Mouse (Mus musculus) stomach, embryonic 16.5 days (tissue): ENCODE results near the gene 3100002H09Rik. TPM values are rescaled to one million over a fixed set of nuclear protein-coding genes. Genes with fewer than 3 reads are reported as not detected.
A peak's percentile ranks its signal among the peaks of the same experiment; 100 is the strongest.

ENCODE experiments used
- ATAC-seq: fragments of 200-750 bp; cut with Nextera tagmentation; 2 replicates; pipeline ENCODE4 v1.8.0; 2017; ENCODE audit warnings: moderate number of reproducible peaks, moderate TSS enrichment; ENCODE audit not compliant: insufficient read depth, low FRiP score
- H3K27ac ChIP-seq: fragments of 300-500 bp; sonication (generic); 2 replicates; pipeline ENCODE4 v1.5.1; 2014; ENCODE audit warnings: low read length
- H3K27me3 ChIP-seq: fragments of 300-500 bp; sonication (generic); 2 replicates; pipeline ENCODE4 v1.6.1; 2014; ENCODE audit warnings: low read length, control low read depth, mixed read lengths; ENCODE audit not compliant: control insufficient read depth, insufficient read depth
- H3K36me3 ChIP-seq: fragments of 300-500 bp; sonication (generic); 2 replicates; pipeline ENCODE4 v1.6.1; 2014; ENCODE audit warnings: low read length; ENCODE audit not compliant: control insufficient read depth, insufficient read depth
- H3K4me1 ChIP-seq: fragments of 300-500 bp; sonication (generic); 2 replicates; pipeline ENCODE4 v1.6.1; 2014; ENCODE audit warnings: low read length, control low read depth, mixed read lengths; ENCODE audit not compliant: control insufficient read depth, insufficient read depth
- H3K4me2 ChIP-seq: fragments of 300-500 bp; sonication (generic); 2 replicates; pipeline ENCODE4 v1.6.1; 2014; ENCODE audit warnings: low read depth, low read length, mixed read lengths
- H3K4me3 ChIP-seq: fragments of 300-500 bp; sonication (generic); replicated peaks from 2 replicates; pipeline ENCODE4 v1.5.1; 2014; ENCODE audit warnings: mild to moderate bottlenecking, low read length
- H3K9ac ChIP-seq: fragments of 300-500 bp; sonication (generic); 2 replicates; pipeline ENCODE4 v1.6.1; 2014; ENCODE audit warnings: low read length
- H3K9me3 ChIP-seq: fragments of 300-500 bp; sonication (generic); replicated peaks from 2 replicates; pipeline ENCODE4 v1.6.1; 2016; ENCODE audit warnings: low read length, control low read depth; ENCODE audit not compliant: control insufficient read depth
- WGBS: fragments of 180-500 bp; shearing (Covaris S2); extraction: QIAGEN DNeasy Blood & Tissue Kit; methylation state at CpG from one replicate; pipeline ENCODE4 v1.1.7; 2014; 5-methylcytosine and 5-hydroxymethylcytosine counted together
- polyA plus RNA-seq: library from polyadenylated mRNA; unstranded; fragments of >200 nt; fragmentation: Nextera tagmentation; extraction: Ambion mirVana; gene quantifications from 2 replicates; pipeline ENCODE4 v1.2.1, GENCODE M21; 2015

3100002H09Rik gene
- polyA plus RNA-seq, 1 experiment from 2014 or later = not detected

DNA sequence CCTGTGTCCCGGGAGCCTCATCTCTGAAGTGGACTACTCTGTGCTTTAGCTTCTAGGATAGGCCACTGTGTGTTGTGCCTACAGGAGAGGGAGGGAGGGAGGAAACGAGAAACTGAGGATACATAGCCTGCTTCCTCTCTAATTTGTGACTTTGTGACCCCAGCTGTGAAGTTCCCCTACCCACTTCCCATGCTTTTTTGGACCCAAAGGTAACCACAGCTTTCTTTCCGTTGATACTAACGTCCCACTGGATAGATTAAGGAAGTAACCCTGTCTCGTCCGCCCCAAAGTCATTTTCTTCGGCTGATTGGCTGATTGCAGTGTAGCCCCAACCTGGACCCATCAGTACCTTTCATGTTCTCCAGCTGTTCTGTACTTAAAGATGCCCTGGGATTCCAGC is 29.9 kb downstream of the 3100002H09Rik start:
- Histone ChIP-seq H3K27ac (no peak overlapping the region), H3K27me3 (peaks cover 17% of the 10 kb centered on the region), H3K9ac (no peak overlapping the region), H3K4me3 (no peak overlapping the region), H3K4me2 (no peak overlapping the region), H3K4me1 (peaks cover 4% of the 10 kb centered on the region; the same call in 1 of the 2 replicates), H3K9me3 (0 out of 2 replicates have a peak, but pooled peaks cover 2% of the 10 kb centered on the region), H3K36me3 (no peaks in the 10 kb centered on the region)
- no peak for ATAC-seq
- WGBS = 77% methylated on average over 7 of the region's 7 CpGs

DNA sequence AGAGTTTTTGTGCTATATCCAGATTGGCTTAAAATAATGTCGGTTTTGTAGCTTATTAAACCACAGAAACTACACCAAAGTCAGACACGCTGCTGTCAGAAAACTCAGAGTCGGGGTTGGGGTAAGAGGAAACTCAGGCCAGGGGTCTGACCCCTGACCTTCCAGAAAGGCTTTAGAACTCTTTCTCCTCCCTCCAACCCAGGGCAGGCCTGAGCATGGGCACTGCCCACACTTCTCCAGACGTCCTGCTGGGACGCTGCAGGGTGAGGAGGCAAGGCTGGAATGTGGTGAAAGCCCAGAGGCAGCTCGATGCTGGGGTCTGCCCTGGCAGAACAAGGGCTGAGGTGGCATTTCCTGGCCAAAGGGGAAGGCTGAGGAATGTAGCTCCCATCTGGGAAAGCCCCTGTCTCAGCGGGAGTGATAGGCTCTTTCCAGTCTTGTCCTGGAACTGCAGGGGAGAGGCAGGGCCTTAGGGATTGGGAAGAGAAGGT is 34.6 kb downstream of the 3100002H09Rik start:
- Histone ChIP-seq H3K9me3 (0 out of 2 replicates have a peak, but pooled peaks cover 2% of the 10 kb centered on the region), H3K4me1 (peaks cover 5% of the 10 kb centered on the region; the same call in 1 of the 2 replicates), H3K36me3 (no peaks in the 10 kb centered on the region), H3K4me3 (peak overlapping the region; percentile 45), H3K27ac (no peak overlapping the region), H3K4me2 (peak overlapping the region; percentile 76), H3K27me3 (peaks cover 35% of the 10 kb centered on the region), H3K9ac (no peak overlapping the region)
- 13% methylated on average over 7 of the region's 7 CpGs for WGBS
- ATAC-seq = no peak

DNA sequence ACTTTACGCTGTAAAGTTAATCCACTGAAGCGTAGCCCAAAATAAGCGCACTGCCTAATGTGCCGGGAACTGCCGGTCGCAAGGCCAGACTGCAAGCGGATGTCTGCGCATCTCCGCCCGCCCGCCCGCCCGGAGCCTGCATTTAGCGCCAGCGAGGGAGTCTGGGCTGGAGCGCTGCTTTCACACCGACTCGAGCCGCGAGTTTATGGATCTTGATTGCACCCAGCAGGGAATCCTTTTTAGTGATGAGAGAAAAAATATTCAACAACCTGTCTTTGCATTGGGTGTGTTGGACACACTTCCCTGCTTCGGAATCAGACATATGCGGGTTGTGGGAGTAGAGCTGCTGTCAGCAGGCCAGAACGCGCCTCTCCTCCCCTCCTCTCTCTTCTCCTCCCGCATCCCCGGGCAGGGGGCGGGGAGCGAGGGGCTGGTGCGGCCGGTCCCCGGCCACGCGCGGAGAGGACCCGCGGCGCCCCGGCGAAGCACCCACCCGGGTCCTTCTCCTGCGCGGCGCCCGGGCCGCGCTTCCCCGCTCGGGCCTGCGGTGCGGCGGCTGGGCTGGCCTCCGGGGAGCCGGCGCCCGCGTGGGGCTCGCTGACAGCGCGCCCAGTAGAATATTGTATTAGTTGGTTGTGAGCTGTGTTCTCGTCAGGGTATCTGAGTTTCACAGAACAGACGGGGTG is 35.2 kb downstream of the 3100002H09Rik start:
- Histone ChIP-seq H3K4me1 (peaks cover 5% of the 10 kb centered on the region; the same call in 1 of the 2 replicates), H3K36me3 (no peaks in the 10 kb centered on the region), H3K9ac (peak overlapping the region; percentile 65), H3K9me3 (0 out of 2 replicates have a peak, but pooled peaks cover 2% of the 10 kb centered on the region), H3K4me2 (peak overlapping the region; percentile 76), H3K27me3 (peaks cover 35% of the 10 kb centered on the region), H3K27ac (no peak overlapping the region), H3K4me3 (peak overlapping the region; percentile 45)
- ATAC-seq = no peak
- WGBS = under 1% methylated on average over 61 of the region's 61 CpGs

DNA sequence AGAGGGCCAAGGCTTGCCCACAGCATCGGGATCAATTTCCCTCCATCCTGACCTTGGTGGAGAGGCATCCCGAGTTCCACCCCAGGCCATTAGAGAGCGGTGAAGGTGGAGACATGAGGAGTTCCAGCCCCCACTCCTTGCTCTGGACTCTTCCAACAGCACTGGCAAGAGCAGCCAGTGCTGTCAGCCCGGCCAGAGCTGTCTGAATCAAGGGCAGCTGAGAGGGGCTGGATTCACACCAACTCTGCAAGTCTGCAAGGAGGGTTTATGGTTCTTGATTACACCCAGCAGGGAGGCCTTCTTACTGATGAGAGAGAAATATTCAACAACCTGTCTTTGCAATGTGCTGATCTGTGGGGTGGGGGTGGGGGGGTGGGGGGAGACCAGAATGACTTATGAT is 37.0 kb downstream of the 3100002H09Rik start:
- Histone ChIP-seq H3K9ac (no peak overlapping the region), H3K36me3 (no peaks in the 10 kb centered on the region), H3K4me3 (no peak overlapping the region), H3K4me2 (no peak overlapping the region), H3K4me1 (peaks cover 5% of the 10 kb centered on the region; the same call in 1 of the 2 replicates), H3K9me3 (0 out of 2 replicates have a peak, but pooled peaks cover under 1% of the 10 kb centered on the region), H3K27me3 (peaks cover 38% of the 10 kb centered on the region), H3K27ac (no peak overlapping the region)
- WGBS = 49% methylated on average over 4 of the region's 4 CpGs
- ATAC-seq = no peak

DNA sequence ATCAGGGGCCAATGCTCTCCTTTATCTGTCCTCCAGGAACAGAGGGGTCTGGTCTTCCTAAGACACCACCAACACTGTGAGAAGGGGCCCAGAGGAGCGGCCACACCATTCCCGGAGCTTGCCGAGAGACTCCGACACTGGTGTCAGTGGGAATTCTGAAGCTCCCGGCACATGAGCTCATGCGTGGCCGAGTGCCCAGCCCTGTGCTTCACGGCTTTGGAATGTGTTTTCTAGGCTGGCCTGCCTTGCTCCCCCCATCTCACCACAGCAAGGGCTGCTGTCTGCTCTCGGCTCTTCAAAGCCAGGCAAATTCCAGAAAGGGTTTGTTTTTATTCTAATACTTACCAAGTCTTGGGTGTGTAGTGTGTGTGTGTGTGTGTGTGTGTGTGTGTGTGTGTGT is 39.6 kb downstream of the 3100002H09Rik start:
- peak; percentile 79 for ATAC-seq
- no peak overlapping the region for H3K4me3 ChIP-seq
- H3K9me3 ChIP-seq = no peaks in the 10 kb centered on the region
- no peaks in the 10 kb centered on the region for H3K36me3 ChIP-seq
- peaks cover 4% of the 10 kb centered on the region; the same call in 1 of the 2 replicates for H3K4me1 ChIP-seq
- no peak overlapping the region for H3K9ac ChIP-seq
- H3K27me3 ChIP-seq = peaks cover 27% of the 10 kb centered on the region
- no peak overlapping the region for H3K4me2 ChIP-seq
- 50% methylated on average over 9 of the region's 9 CpGs for WGBS
- H3K27ac ChIP-seq = no peak overlapping the region

DNA sequence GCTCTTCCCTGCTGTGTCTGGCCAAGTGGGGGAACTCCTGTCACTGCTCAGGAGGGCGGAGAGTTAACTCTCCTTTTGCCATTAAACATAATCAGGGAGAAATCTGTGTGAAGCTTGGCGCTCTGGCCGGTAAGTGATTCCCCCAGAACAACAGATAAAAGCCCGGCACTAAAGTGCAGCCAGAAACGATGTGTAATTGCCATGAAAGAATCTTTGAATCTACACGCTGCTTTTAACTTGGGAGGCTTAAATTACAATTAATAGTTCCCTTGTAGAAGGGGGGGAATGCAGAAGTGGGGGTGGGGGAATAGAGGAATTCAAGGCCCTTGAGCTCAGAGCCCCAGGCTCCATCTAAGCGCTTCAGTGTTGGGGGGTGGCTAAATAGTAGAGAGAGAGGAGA is 40.9 kb downstream of the 3100002H09Rik start:
- WGBS = 29% methylated on average over 7 of the region's 7 CpGs
- Histone ChIP-seq H3K36me3 (no peaks in the 10 kb centered on the region), H3K4me1 (no peaks in the 10 kb centered on the region), H3K27ac (no peak overlapping the region), H3K9me3 (no peaks in the 10 kb centered on the region), H3K4me3 (no peak overlapping the region), H3K9ac (no peak overlapping the region), H3K27me3 (peaks cover 14% of the 10 kb centered on the region), H3K4me2 (no peak overlapping the region)
- ATAC-seq = no peak

DNA sequence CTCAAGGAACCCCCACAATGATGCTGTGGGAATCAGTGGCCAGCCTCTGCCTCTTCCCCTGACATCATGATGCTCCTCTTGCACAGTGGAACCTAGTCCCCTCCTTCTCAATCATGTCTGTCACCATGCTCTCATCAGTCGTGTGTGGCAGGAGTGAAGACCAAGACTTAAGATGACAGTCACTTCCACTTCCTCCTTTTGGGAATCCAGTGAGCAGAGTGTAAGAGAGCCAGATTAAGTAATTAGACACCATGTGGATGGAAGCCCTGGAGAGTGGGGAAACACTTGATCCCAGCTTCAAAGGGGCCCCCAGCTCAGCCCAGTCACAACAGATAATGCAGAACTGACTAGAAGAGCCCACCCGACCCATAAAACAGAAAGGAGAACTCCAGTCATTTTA is 47.2 kb downstream of the 3100002H09Rik start:
- no peaks in the 10 kb centered on the region; the same call in 1 of the 2 replicates for H3K27me3 ChIP-seq
- H3K9me3 ChIP-seq = no peaks in the 10 kb centered on the region
- ATAC-seq = no peak
- H3K27ac ChIP-seq = no peak overlapping the region
- 48% methylated on average over 2 of the region's 2 CpGs for WGBS
- no peaks in the 10 kb centered on the region for H3K36me3 ChIP-seq
- no peak overlapping the region for H3K4me2 ChIP-seq
- no peaks in the 10 kb centered on the region for H3K4me1 ChIP-seq
- no peak overlapping the region for H3K9ac ChIP-seq
- no peak overlapping the region for H3K4me3 ChIP-seq

DNA sequence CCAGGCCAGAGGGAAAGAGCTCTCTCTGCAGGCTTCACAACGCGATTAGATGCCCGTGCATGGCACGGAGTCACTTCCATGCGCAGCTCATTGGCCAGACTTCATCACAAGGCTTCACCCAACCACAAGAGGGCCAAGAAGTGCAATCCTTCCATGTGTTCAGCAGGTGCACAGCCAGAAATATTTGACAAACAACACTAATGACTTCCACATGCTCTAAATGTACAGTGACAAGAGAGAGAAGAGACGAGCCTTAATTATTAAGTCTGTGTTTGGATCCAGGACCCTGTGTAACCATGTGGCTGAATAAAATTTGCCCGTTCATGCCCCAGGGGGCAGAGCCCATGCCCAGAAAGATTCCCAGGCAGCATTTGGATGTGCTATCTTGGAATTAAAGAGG is 47.9 kb downstream of the 3100002H09Rik start:
- Histone ChIP-seq H3K4me3 (no peak overlapping the region), H3K4me2 (no peak overlapping the region), H3K36me3 (no peaks in the 10 kb centered on the region), H3K27ac (no peak overlapping the region), H3K27me3 (no peaks in the 10 kb centered on the region; the same call in 1 of the 2 replicates), H3K9me3 (no peaks in the 10 kb centered on the region), H3K9ac (no peak overlapping the region), H3K4me1 (no peaks in the 10 kb centered on the region)
- no peak for ATAC-seq
- 60% methylated on average over 7 of the region's 7 CpGs for WGBS
